Mouse (Mus musculus) liver, postnatal 0 days (tissue): ENCODE measurements at regions not wholly inside any gene's neighbourhood (a gene's known extent, or its start where the extent isn't known, plus 50 kb on each side); places are given as distances from the start of the nearest gene placed in this dataset.

ENCODE experiments used
- CTCF ChIP-seq: sonication (generic); IDR thresholded peaks from 2 replicates; pipeline ENCODE4 v1.5.1; 2016; ENCODE audit warnings: antibody characterized with exemption, low read depth
- EP300 ChIP-seq: IDR thresholded peaks from 2 replicates; pipeline ENCODE4 v1.6.1; 2016; ENCODE audit warnings: antibody characterized with exemption, low read depth, mild to moderate bottlenecking

- TF ChIP-seq CTCF, result no peak
- no peak for TF ChIP-seq EP300
These were observed 109.0 kb downstream of the D1Ertd622e start for GRCm38 (mm10) chr1:97552886-97553285.
